Mouse (Mus musculus): Measurements from ENCODE around the gene Olfr1191-ps1. TPM values are rescaled to one million over a fixed set of nuclear protein-coding genes. Genes with fewer than 3 reads are reported as not detected.
"Not testable (repeated sequence)": the region's sequence is repeated elsewhere in the genome, so short reads cannot be mapped to it uniquely, and the experiment has no call there.

The Olfr1191-ps1 gene
- polyA plus RNA-seq (2016; fragmentation: Nextera tagmentation; extraction: Ambion mirVana), result not detected in 2 replicates

DNA sequence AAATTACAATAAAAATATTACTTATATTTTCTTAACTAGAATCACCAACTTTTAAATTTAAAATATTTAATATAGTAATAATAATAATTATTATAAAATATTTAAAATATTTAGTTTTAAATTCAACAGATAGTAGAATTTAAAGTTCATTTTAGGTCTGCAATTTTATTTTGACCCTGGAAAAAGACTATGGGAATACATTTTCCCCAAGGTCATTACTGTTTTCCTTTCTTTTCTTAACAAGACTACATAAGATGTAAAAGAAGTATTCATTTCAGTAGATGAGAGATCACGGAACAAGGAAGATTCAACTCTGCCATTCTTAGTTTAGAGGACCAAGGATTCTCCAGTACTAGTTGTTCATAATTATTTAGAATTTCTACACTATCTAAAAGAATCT, at the start of gene Olfr1191-ps1:
Gene Olfr1191-ps1 (plus strand): TSS at position 301 of the 400 bp plus-strand sequence.
- not testable (repeated sequence) for H3K4me2 ChIP-seq (replicated peaks); H3K9me3 ChIP-seq; H3K9ac ChIP-seq (replicated peaks); H3K27me3 ChIP-seq; H3K27ac ChIP-seq (replicated peaks); H3K4me3 ChIP-seq; ATAC-seq (ENCODE audit: low FRiP score, low read depth); H3K4me1 ChIP-seq; H3K36me3 ChIP-seq
- 88% methylated on average over 1 of the region's 1 CpGs for WGBS

GRCm38 (mm10) chr2:88648209-88648608, 7.9 kb downstream of the Olfr1191-ps1 start, which contains the start of gene Olfr1192-ps1:
Gene Olfr1192-ps1 (plus strand): TSS chr2:88648509.
- H3K4me3 ChIP-seq, result no peak within 1 kb of the TSS
- H3K4me2 ChIP-seq (replicated peaks), result no peak within 1 kb of the TSS
- WGBS, result 47% methylated on average over 1 of the region's 1 CpGs
- no peak within 1 kb of the TSS for H3K27ac ChIP-seq (replicated peaks)
- no peak for ATAC-seq (ENCODE audit: low FRiP score, low read depth)
- no peaks in the 10 kb centered on the region for H3K27me3 ChIP-seq
- no peaks in the 10 kb centered on the region for H3K9me3 ChIP-seq
- no peaks in the 10 kb centered on the region for H3K4me1 ChIP-seq
- no peaks in the 10 kb centered on the region for H3K36me3 ChIP-seq
- H3K9ac ChIP-seq (replicated peaks), result no peak within 1 kb of the TSS

DNA sequence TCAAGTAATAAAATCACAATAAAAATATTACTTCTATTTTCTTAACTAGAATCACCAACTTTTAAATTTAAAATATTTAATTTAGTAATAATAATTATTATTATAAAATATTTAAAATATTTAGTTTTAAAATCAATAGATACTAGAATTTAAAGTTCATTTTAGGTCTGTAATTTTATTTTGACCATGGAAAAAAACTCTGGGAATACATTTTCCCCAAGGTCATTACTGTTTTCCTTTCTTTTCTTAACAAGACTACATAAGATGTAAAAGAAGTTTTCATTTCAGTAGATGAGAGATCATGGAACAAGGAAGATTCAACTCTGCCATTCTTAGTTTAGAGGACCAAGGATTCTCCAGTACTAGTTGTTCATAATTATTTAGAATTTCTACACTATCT, 35.0 kb downstream of the Olfr1191-ps1 start, which contains the start of gene Olfr1193:
Gene Olfr1193 (plus strand): TSS at position 301 of the 400 bp plus-strand sequence.
- not testable (repeated sequence) for H3K4me3 ChIP-seq; H3K27ac ChIP-seq (replicated peaks); H3K27me3 ChIP-seq; H3K4me2 ChIP-seq (replicated peaks); ATAC-seq (ENCODE audit: low FRiP score, low read depth); H3K9ac ChIP-seq (replicated peaks); H3K4me1 ChIP-seq; H3K9me3 ChIP-seq; H3K36me3 ChIP-seq

- no peak for ATAC-seq (ENCODE audit: low FRiP score, low read depth)
- no peak within 1 kb of the TSS for H3K4me2 ChIP-seq (replicated peaks)
- no peaks in the 10 kb centered on the region for H3K4me1 ChIP-seq
- no peak within 1 kb of the TSS for H3K4me3 ChIP-seq
- H3K36me3 ChIP-seq, result no peaks in the 10 kb centered on the region
- no peaks in the 10 kb centered on the region for H3K9me3 ChIP-seq
- H3K27ac ChIP-seq (replicated peaks), result no peak within 1 kb of the TSS
- no peak within 1 kb of the TSS for H3K9ac ChIP-seq (replicated peaks)
- H3K27me3 ChIP-seq, result no peaks in the 10 kb centered on the region
These were observed 48.7 kb downstream of the Olfr1191-ps1 start, which contains the start of gene Olfr1195 for GRCm38 (mm10) chr2:88689087-88689486. Gene Olfr1195 (minus strand): TSS chr2:88689187.

Other genes starting within 250 kb of the Olfr1191-ps1 start
- gene Olfr1179, start 234.1 kb upstream of the Olfr1191-ps1 start, polyA plus RNA-seq (2016; fragmentation: Nextera tagmentation; extraction: Ambion mirVana), result not detected in 2 replicates
- not detected in 2 replicates for gene Olfr1180, start 221.4 kb upstream of the Olfr1191-ps1 start, polyA plus RNA-seq (2016; fragmentation: Nextera tagmentation; extraction: Ambion mirVana)
- not detected in 2 replicates for gene Olfr1181, start 214.4 kb upstream of the Olfr1191-ps1 start, polyA plus RNA-seq (2016; fragmentation: Nextera tagmentation; extraction: Ambion mirVana)
- gene Gm13757, start 191.4 kb upstream of the Olfr1191-ps1 start, polyA plus RNA-seq (2016; fragmentation: Nextera tagmentation; extraction: Ambion mirVana), result not detected in 2 replicates
- not detected in 2 replicates for gene Olfr1183, start 185.7 kb upstream of the Olfr1191-ps1 start, polyA plus RNA-seq (2016; fragmentation: Nextera tagmentation; extraction: Ambion mirVana)
- gene Olfr1184, start 156.9 kb upstream of the Olfr1191-ps1 start, polyA plus RNA-seq (2016; fragmentation: Nextera tagmentation; extraction: Ambion mirVana), result not detected in 2 replicates
- gene Olfr1185-ps1, start 147.2 kb upstream of the Olfr1191-ps1 start, polyA plus RNA-seq (2016; fragmentation: Nextera tagmentation; extraction: Ambion mirVana), result not detected in 2 replicates
- not detected in 2 replicates for gene Olfr1186, start 122.0 kb upstream of the Olfr1191-ps1 start, polyA plus RNA-seq (2016; fragmentation: Nextera tagmentation; extraction: Ambion mirVana)
- gene Olfr1188, start 83.6 kb upstream of the Olfr1191-ps1 start, polyA plus RNA-seq (2016; fragmentation: Nextera tagmentation; extraction: Ambion mirVana), result not detected in 2 replicates
- not detected in 2 replicates for gene Olfr1189, start 54.1 kb upstream of the Olfr1191-ps1 start, polyA plus RNA-seq (2016; fragmentation: Nextera tagmentation; extraction: Ambion mirVana)
- gene Olfr1192-ps1, start 8.0 kb downstream of the Olfr1191-ps1 start, polyA plus RNA-seq (2016; fragmentation: Nextera tagmentation; extraction: Ambion mirVana), result not detected in 2 replicates
- gene Olfr1193, start 35.1 kb downstream of the Olfr1191-ps1 start, polyA plus RNA-seq (2016; fragmentation: Nextera tagmentation; extraction: Ambion mirVana), result not detected in 2 replicates
- gene Olfr1195, start 48.6 kb downstream of the Olfr1191-ps1 start, polyA plus RNA-seq (2016; fragmentation: Nextera tagmentation; extraction: Ambion mirVana), result not detected in 2 replicates
- gene Olfr1196, start 64.1 kb downstream of the Olfr1191-ps1 start, polyA plus RNA-seq (2016; fragmentation: Nextera tagmentation; extraction: Ambion mirVana), result not detected in 2 replicates
- not detected in 2 replicates for gene Olfr1197, start 91.8 kb downstream of the Olfr1191-ps1 start, polyA plus RNA-seq (2016; fragmentation: Nextera tagmentation; extraction: Ambion mirVana)
- not detected in 2 replicates for gene Olfr1198, start 110.8 kb downstream of the Olfr1191-ps1 start, polyA plus RNA-seq (2016; fragmentation: Nextera tagmentation; extraction: Ambion mirVana)
- not detected in 2 replicates for gene Olfr1199, start 119.9 kb downstream of the Olfr1191-ps1 start, polyA plus RNA-seq (2016; fragmentation: Nextera tagmentation; extraction: Ambion mirVana)
- not detected in 2 replicates for gene Olfr1200, start 129.9 kb downstream of the Olfr1191-ps1 start, polyA plus RNA-seq (2016; fragmentation: Nextera tagmentation; extraction: Ambion mirVana)
- gene Olfr1201, start 152.5 kb downstream of the Olfr1191-ps1 start, polyA plus RNA-seq (2016; fragmentation: Nextera tagmentation; extraction: Ambion mirVana), result not detected in 2 replicates
- not detected in 2 replicates for gene Olfr1202, start 174.0 kb downstream of the Olfr1191-ps1 start, polyA plus RNA-seq (2016; fragmentation: Nextera tagmentation; extraction: Ambion mirVana)
- not detected in 2 replicates for gene Olfr1205, start 189.2 kb downstream of the Olfr1191-ps1 start, polyA plus RNA-seq (2016; fragmentation: Nextera tagmentation; extraction: Ambion mirVana)
- not detected in 2 replicates for gene Olfr1204, start 208.8 kb downstream of the Olfr1191-ps1 start, polyA plus RNA-seq (2016; fragmentation: Nextera tagmentation; extraction: Ambion mirVana)
- gene Olfr1206, start 222.7 kb downstream of the Olfr1191-ps1 start, polyA plus RNA-seq (2016; fragmentation: Nextera tagmentation; extraction: Ambion mirVana), result not detected in 2 replicates

Data from midbrain, embryonic 12.5 days (tissue).